Mouse (Mus musculus) frontal cortex, postnatal 14 days (tissue): ENCODE data around the gene Xpot.

ENCODE experiments used
- DNase-seq, 2 experiments: peaks; one replicate each; pipeline ENCODE4 v3.0.0; 2022; ENCODE audit warnings: low spot score in 2 of 2

Xpot gene

GRCm38 (mm10) chr10:121576372-121576771 lies 49.8 kb downstream of the Xpot start:
- no peak for DNase-seq

GRCm38 (mm10) chr10:121571511-121572147 lies 54.5 kb downstream of the Xpot start:
- DNase-seq, result no peak

DNA sequence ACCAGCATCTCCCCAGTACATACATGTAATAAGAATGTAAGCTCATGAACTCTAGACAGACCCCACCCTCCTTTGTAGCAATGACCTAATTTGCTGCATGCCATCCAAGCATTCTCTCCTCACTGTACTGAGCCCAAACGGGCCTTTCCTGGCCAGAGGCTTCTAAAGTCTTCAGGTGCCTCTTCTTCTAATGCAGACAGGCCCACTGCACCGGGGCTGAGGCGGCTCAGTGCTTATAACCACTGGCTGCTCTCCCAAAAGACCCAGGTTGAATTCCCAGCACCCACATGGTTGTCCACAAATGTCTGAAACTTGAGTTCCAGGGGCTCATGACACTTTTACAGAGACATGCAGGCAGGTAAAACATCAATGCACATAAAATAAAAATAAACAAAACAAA lies 55.1 kb downstream of the Xpot start:
- no peak for DNase-seq

GRCm38 (mm10) chr10:121569796-121570195 lies 56.3 kb downstream of the Xpot start:
- no peak for DNase-seq

DNA sequence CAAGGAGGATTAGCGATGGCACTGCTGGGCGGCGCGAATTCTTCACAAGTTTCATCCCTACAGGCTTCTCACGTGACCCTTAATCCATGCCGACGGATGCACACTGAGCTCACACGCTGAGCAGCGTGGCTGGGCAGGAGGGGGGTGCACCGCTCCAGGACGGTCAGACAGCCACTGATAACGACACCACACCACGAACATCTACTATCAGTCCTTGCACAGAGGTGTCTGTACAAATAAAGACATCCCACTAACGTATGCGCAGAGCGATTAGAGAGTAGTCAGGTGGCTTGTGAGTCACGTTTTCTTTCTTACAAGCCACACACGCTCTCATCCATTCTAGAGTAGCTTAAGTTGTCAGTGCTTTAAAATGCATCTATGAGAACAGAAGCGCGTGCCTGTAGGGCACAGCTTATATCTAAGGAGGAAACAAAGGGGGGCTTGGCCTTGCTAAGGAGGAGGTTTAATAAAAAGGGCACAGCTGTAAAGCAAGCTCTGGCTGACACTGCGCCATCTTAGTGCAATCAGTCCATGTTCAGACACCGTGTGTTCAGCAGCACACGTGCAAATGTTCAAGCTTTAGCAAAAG lies 57.0 kb downstream of the Xpot start:
- DNase-seq, result no peak

- no peak for DNase-seq
Measured at GRCm38 (mm10) chr10:121568534-121568933, 57.6 kb downstream of the Xpot start.

- DNase-seq, result no peak
Measured at GRCm38 (mm10) chr10:121568026-121568425, 58.1 kb downstream of the Xpot start.

GRCm38 (mm10) chr10:121564447-121564846 lies 61.7 kb downstream of the Xpot start:
- DNase-seq, result no peak

DNA sequence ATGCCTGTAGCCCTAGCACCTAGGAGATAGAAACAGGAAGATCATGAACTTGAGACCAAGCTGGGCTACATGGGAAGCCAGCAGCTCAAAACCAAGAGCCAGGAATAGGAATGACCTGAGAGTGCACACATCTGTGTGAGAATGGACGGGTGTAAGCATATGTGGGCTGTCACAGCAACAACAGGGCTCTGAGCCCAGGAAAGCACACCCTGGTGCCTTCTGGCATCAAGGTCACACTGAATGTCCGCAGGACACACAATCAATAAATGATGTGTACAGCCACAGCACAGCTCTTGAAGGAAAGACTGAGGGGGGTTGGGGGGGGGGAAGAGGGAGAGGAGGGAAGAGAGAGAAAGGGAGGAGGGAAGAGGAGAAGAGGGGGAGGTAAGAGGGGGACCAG lies 67.9 kb downstream of the Xpot start:
- DNase-seq, result no peak

DNA sequence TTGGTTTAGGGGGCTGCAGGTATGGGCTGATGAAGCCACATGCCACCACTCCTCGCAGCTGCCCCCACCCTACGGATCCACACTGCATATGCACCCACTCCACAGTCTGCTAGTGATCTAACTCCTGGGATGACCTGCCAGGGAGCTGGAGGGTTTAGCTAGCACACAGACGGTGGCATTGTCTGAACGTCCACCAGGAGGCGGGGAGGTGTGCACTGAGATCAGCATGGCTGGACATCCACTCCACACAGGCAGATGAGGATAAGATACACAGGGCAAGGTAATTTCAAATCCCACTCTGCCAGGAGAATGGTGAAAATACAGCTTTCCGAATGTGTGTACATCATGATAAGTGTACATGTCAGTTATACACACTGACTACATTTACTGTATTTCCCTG lies 69.9 kb downstream of the Xpot start:
- no peak for DNase-seq

- no peak for DNase-seq
Measured at GRCm38 (mm10) chr10:121550334-121550733, 75.8 kb downstream of the Xpot start.

DNA sequence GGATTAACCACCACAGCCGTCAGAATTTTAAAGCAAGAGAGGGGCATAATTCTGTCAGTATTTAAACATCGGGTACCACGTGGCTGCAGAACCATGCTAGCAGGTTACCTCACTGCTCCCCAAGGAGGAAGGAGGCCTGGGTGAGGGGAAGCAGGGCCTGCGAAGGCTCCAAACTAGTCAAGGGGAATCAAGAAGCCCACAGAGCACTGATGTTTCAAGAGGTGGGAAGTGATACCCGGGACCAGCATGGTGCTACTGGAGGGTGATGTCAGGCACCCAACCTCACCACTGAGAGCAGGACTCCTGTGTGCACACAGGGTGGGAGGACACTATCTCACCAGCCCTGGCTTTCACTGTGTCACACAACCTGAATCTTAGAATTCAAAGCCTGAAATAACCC lies 76.5 kb downstream of the Xpot start:
- no peak for DNase-seq

DNA sequence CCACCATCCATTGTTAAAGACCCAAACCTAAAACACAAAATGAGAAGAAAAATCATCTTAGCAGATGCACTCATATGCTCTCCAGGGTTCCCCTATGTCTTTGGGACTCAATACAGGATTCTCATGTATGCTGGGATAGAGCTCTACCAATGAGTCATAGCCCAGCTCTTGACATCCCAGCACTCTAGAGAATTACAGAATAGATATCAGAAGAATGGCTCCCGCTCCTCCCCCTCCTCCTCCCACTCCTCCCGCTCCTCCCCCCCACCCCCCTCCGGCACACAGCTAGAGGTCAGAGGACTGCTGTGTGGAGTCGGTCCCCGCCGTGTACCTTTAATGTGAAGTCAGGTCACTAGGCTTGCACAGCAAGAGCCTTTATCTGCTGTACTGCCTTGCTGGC lies 79.0 kb downstream of the Xpot start:
- DNase-seq, result no peak

GRCm38 (mm10) chr10:121543577-121543976 lies 82.6 kb downstream of the Xpot start:
- DNase-seq, result no peak

DNA sequence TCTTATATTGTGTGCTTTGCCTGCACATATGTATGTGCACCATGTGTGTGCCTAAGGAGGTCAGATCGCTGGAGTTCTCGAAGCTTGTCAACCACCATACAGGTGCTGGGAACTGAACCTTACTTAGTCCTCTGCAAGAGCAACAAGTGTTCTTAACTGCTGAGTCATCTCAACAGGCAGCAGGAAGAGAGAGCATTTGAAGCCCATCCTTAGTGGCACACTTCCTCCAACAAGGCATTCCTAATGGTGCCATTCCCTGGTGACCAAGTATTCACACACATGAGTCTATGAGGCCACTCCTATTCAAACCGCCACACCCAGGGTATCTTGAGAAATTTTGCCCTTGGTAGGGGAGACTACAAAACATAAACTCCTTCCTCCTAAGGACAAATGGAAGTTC lies 84.0 kb downstream of the Xpot start:
- DNase-seq, result no peak
